12 mouse cellular contexts compared by ENCODE assay signal in genomic region chr7:114718300-114718699, GRCm38 (mm10). TPM values are rescaled to one million over a fixed set of nuclear protein-coding genes. Genes with fewer than 3 reads are reported as not detected.
DNase-seq lines count a peak whose midpoint lies in the region; ATAC-seq and TF ChIP-seq lines count a peak whose summit lies in the region.
"Had no signal": no experiment of that assay in that cellular context is flagged by ENCODE, and none has a peak within 500 bp of the region (broad histone marks: within the 10 kb centered on the region; RNA-seq: fewer than 3 reads in every experiment).

Gene Calcb (plus strand): TSS chr7:114718643.

- peaks cover 7% of the 10 kb centered on the region; the same call in 1 of the 2 replicates for H3K4me1 ChIP-seq in kidney, embryonic 14.5 days (ENCODE audit: control insufficient read depth, insufficient read depth, low read length)
- H3K4me1 ChIP-seq in kidney, adult 2 months (ENCODE audit: control insufficient read depth, insufficient read depth, low read length) = no peaks in the 10 kb centered on the region
- H3K4me1 ChIP-seq in embryonic facial prominence, embryonic 14.5 days (ENCODE audit: control insufficient read depth, insufficient read depth, low read length) = peaks cover 14% of the 10 kb centered on the region
- H3K4me1 ChIP-seq in hindbrain, embryonic 16.5 days (ENCODE audit: control insufficient read depth, insufficient read depth, low read depth, low read length) = peaks cover 12% of the 10 kb centered on the region
- peaks cover 13% of the 10 kb centered on the region; the same call in 1 of the 2 replicates for H3K4me1 ChIP-seq in midbrain, postnatal 0 days (ENCODE audit: insufficient read depth, low read length)

- H3K27me3 ChIP-seq in kidney, embryonic 14.5 days (ENCODE audit: control insufficient read depth, insufficient read depth, low read length) = peaks cover 25% of the 10 kb centered on the region
- H3K27me3 ChIP-seq in kidney, adult 2 months (replicated peaks; ENCODE audit: control insufficient read depth, insufficient read depth, low read length) = no peaks in the 10 kb centered on the region
- H3K27me3 ChIP-seq in embryonic facial prominence, embryonic 14.5 days (replicated peaks; ENCODE audit: control insufficient read depth, insufficient read depth, low read length) = peaks cover 45% of the 10 kb centered on the region
- peaks cover 21% of the 10 kb centered on the region for H3K27me3 ChIP-seq in hindbrain, embryonic 16.5 days (replicated peaks; ENCODE audit: control insufficient read depth, insufficient read depth, low read length)
- peaks cover 27% of the 10 kb centered on the region for H3K27me3 ChIP-seq in midbrain, postnatal 0 days (ENCODE audit: insufficient read depth, low read length)

- no peaks in the 10 kb centered on the region for H3K9me3 ChIP-seq in kidney, embryonic 14.5 days (ENCODE audit: control insufficient read depth, low read length)
- H3K9me3 ChIP-seq in embryonic facial prominence, embryonic 14.5 days (ENCODE audit: control insufficient read depth, low read length) = no peaks in the 10 kb centered on the region
- no peaks in the 10 kb centered on the region for H3K9me3 ChIP-seq in hindbrain, embryonic 16.5 days (ENCODE audit: control insufficient read depth, low read length)
- no peaks in the 10 kb centered on the region for H3K9me3 ChIP-seq in midbrain, postnatal 0 days (ENCODE audit: low read length)

- H3K27ac ChIP-seq in kidney, embryonic 14.5 days (ENCODE audit: low read depth, low read length) = no peak within 1 kb of the TSS
- no peak within 1 kb of the TSS for H3K27ac ChIP-seq in kidney, adult 2 months (ENCODE audit: insufficient read depth, low read depth, low read length)
- H3K27ac ChIP-seq in embryonic facial prominence, embryonic 14.5 days (replicated peaks; ENCODE audit: low read depth, low read length) = no peak within 1 kb of the TSS
- H3K27ac ChIP-seq in hindbrain, embryonic 16.5 days (ENCODE audit: low read depth, low read length) = no peak within 1 kb of the TSS
- H3K27ac ChIP-seq in midbrain, postnatal 0 days (ENCODE audit: low read depth, low read length) = no peak within 1 kb of the TSS
- H3K27ac ChIP-seq: left cerebral cortex, adult 2 months had no signal

- no peak for DNase-seq in kidney, adult 2 months
- no peak for DNase-seq in embryonic facial prominence, embryonic 14.5 days (ENCODE audit: low spot score)
- no peak for DNase-seq in midbrain, postnatal 0 days (ENCODE audit: low spot score)
- no peak for DNase-seq in embryo, embryonic 9.5 days (ENCODE audit: extremely low spot score)
- DNase-seq in c-Kit-positive CD71-positive TER-119-positive erythroid progenitor cells, embryonic 14.5 days (ENCODE audit: low spot score) = no peak
- DNase-seq: thymus, adult 18-20 months had no signal

- no peak for TF ChIP-seq POLR2A in kidney, adult 2 months (IDR thresholded peaks at IDR 0.05; ENCODE audit: low read depth, low read length)

- H3K9ac ChIP-seq in kidney, embryonic 14.5 days (ENCODE audit: low read depth, low read length) = peak within 1 kb of the TSS; percentile 31; the same call in 1 of the 2 replicates
- H3K9ac ChIP-seq in embryonic facial prominence, embryonic 14.5 days (ENCODE audit: low read depth, low read length) = no peak within 1 kb of the TSS
- peak within 1 kb of the TSS; percentile 4; the same call in 1 of the 2 replicates for H3K9ac ChIP-seq in hindbrain, embryonic 16.5 days (ENCODE audit: low read depth, low read length)
- no peak within 1 kb of the TSS for H3K9ac ChIP-seq in midbrain, postnatal 0 days (replicated peaks; ENCODE audit: low read length, poor library complexity, severe bottlenecking)

- peak within 1 kb of the TSS; percentile 32 for H3K4me2 ChIP-seq in kidney, embryonic 14.5 days (replicated peaks; ENCODE audit: low read depth, low read length)
- H3K4me2 ChIP-seq in embryonic facial prominence, embryonic 14.5 days (ENCODE audit: low read depth, low read length) = peak within 1 kb of the TSS; percentile 46
- peak within 1 kb of the TSS; percentile 47 for H3K4me2 ChIP-seq in hindbrain, embryonic 16.5 days (ENCODE audit: low read length)
- H3K4me2 ChIP-seq in midbrain, postnatal 0 days (ENCODE audit: low read depth, low read length, poor library complexity, severe bottlenecking) = peak within 1 kb of the TSS; percentile 45

- H3K4me3 ChIP-seq in kidney, embryonic 14.5 days (ENCODE audit: low read length) = peak within 1 kb of the TSS; percentile 14; the same call in 1 of the 2 replicates
- H3K4me3 ChIP-seq in kidney, adult 2 months (ENCODE audit: insufficient read depth, low read depth, low read length) = no peak within 1 kb of the TSS
- H3K4me3 ChIP-seq in embryonic facial prominence, embryonic 14.5 days (ENCODE audit: low read depth, low read length) = peak within 1 kb of the TSS; percentile 12
- peak within 1 kb of the TSS; percentile 25 for H3K4me3 ChIP-seq in hindbrain, embryonic 16.5 days (ENCODE audit: low read length)
- peak within 1 kb of the TSS; percentile 21; the same call in 1 of the 2 replicates for H3K4me3 ChIP-seq in midbrain, postnatal 0 days (ENCODE audit: low read depth, low read length)
- H3K4me3 ChIP-seq: erythroblast, embryonic 14.5 days; left cerebral cortex, adult 2 months had no signal

- WGBS in kidney, embryonic 14.5 days = 5% methylated on average over 11 of the region's 11 CpGs
- 5% methylated on average over 11 of the region's 11 CpGs for WGBS in kidney, adult 2 months
- 5% methylated on average over 11 of the region's 11 CpGs for WGBS in embryonic facial prominence, embryonic 14.5 days
- WGBS in hindbrain, embryonic 16.5 days = 5% methylated on average over 11 of the region's 11 CpGs
- 6% methylated on average over 11 of the region's 11 CpGs for WGBS in midbrain, postnatal 0 days

- no peak for ATAC-seq in kidney, embryonic 14.5 days (ENCODE audit: low FRiP score, low TSS enrichment)
- ATAC-seq in embryonic facial prominence, embryonic 14.5 days (ENCODE audit: low read depth) = no peak
- ATAC-seq in hindbrain, embryonic 16.5 days = no peak
- no peak for ATAC-seq in midbrain, postnatal 0 days (ENCODE audit: low FRiP score)
- no peak for ATAC-seq in frontal cortex, adult (ENCODE audit: low TSS enrichment)

- no peak for TF ChIP-seq CTCF in kidney, adult 2 months (conservative IDR thresholded peaks at IDR 0.05; ENCODE audit: insufficient read depth, insufficient read length, low read depth, low read length)
- no peak for TF ChIP-seq CTCF in midbrain, postnatal 0 days (IDR thresholded peaks at IDR 0.05)

- H3K36me3 ChIP-seq in kidney, embryonic 14.5 days (ENCODE audit: control insufficient read depth, insufficient read depth, low read length) = no peaks in the 10 kb centered on the region
- no peaks in the 10 kb centered on the region for H3K36me3 ChIP-seq in kidney, adult 2 months (ENCODE audit: control insufficient read depth, insufficient read depth, low read length)
- H3K36me3 ChIP-seq in embryonic facial prominence, embryonic 14.5 days (ENCODE audit: control insufficient read depth, insufficient read depth, low read length) = no peaks in the 10 kb centered on the region
- no peaks in the 10 kb centered on the region for H3K36me3 ChIP-seq in hindbrain, embryonic 16.5 days (ENCODE audit: control insufficient read depth, insufficient read depth, low read length)
- no peaks in the 10 kb centered on the region for H3K36me3 ChIP-seq in midbrain, postnatal 0 days (ENCODE audit: insufficient read depth, low read length)

RNA-seq across cellular contexts. Expression of gene Calcb, which starts in this region (rescaled TPM):
- not detected in 2 replicates for polyA plus RNA-seq in kidney, embryonic 14.5 days (2014; fragmentation: Nextera tagmentation; extraction: Ambion mirVana)
- not detected in 2 replicates for polyA plus RNA-seq in kidney, adult 2 months (2012; rRNA removed)
- 0.72 TPM in 2 replicates for polyA plus RNA-seq in embryonic facial prominence, embryonic 14.5 days (2014; fragmentation: Nextera tagmentation; extraction: Ambion mirVana)
- 6.1 and 8.9 TPM in 2 replicates for polyA plus RNA-seq in hindbrain, embryonic 16.5 days (2015; fragmentation: Nextera tagmentation; extraction: Ambion mirVana)
- total RNA-seq in midbrain, postnatal 0 days (2014; rRNA removed) = 0.60 and 2.3 TPM in 2 replicates
- 0.70 and 1.5 TPM in 2 replicates for polyA plus RNA-seq in midbrain, postnatal 0 days (2015; fragmentation: Nextera tagmentation; extraction: Ambion mirVana)
- total RNA-seq: left cerebral cortex, adult 2 months; neutrophil, adult 5-6 weeks had no signal
- polyA plus RNA-seq: erythroblast, embryonic 14.5 days had no signal

Comparison
In these comparisons a context has a peak if more than half of its experiments do, and no peak if none do; other contexts are left out.
1. H3K9ac ChIP-seq: peak in kidney, embryonic 14.5 days (single experiment) and hindbrain, embryonic 16.5 days (single experiment); none in embryonic facial prominence, embryonic 14.5 days (single experiment) and midbrain, postnatal 0 days (single experiment).
2. Peak in every context shown above with its lines, with median percentiles within 50 percentile points of each other: H3K4me2 ChIP-seq.